Mouse (Mus musculus) CD8-positive naive resting alpha-beta T cell, adult 2 months (primary cell): ENCODE results near the gene Prom1.

Source experiments
- DNase-seq, 2 experiments: peaks; one replicate each; pipeline ENCODE4 v3.0.0; 2022; ENCODE audit warnings: low read depth in 2 of 2, low spot score in 2 of 2

The Prom1 gene

GRCm38 (mm10) chr5:43976821-43977561 lies 124.8 kb downstream of the Prom1 start:
- no peak for DNase-seq

- no peak for DNase-seq
Observed at GRCm38 (mm10) chr5:43974166-43974565, 127.7 kb downstream of the Prom1 start.

GRCm38 (mm10) chr5:43971156-43971555 lies 130.7 kb downstream of the Prom1 start:
- DNase-seq, result no peak

GRCm38 (mm10) chr5:43970532-43970931 lies 131.3 kb downstream of the Prom1 start:
- no peak for DNase-seq

- DNase-seq, result no peak
Observed at GRCm38 (mm10) chr5:43968634-43969033, 133.2 kb downstream of the Prom1 start.

- no peak for DNase-seq
Observed at GRCm38 (mm10) chr5:43961056-43961455, 140.8 kb downstream of the Prom1 start.

GRCm38 (mm10) chr5:43959884-43960440 lies 141.9 kb downstream of the Prom1 start:
- DNase-seq, result no peak

- DNase-seq, result no peak
Observed at GRCm38 (mm10) chr5:43953241-43953640, 148.6 kb downstream of the Prom1 start.

GRCm38 (mm10) chr5:43948748-43949275 lies 153.0 kb downstream of the Prom1 start:
- DNase-seq, result peak in 1 of 2 experiments; percentile 3

GRCm38 (mm10) chr5:43948111-43948743 lies 153.6 kb downstream of the Prom1 start:
- peak; percentile 50 to 56 for DNase-seq

GRCm38 (mm10) chr5:43947330-43947977 lies 154.4 kb downstream of the Prom1 start:
- DNase-seq, result no peak
